Mouse (Mus musculus) ES-E14 (cell line): ENCODE results near the gene Nmnat2.

Source experiments
- CHD2 ChIP-seq: IDR thresholded peaks from 2 replicates; pipeline ENCODE4 v1.6.1; 2014; ENCODE audit warnings: mild to moderate bottlenecking, low read depth, low read length, inconsistent platforms
- HCFC1 ChIP-seq: IDR thresholded peaks from 2 replicates; pipeline ENCODE4 v1.6.1; 2012; ENCODE audit warnings: low read length, inconsistent platforms, borderline replicate concordance; ENCODE audit not compliant: insufficient read depth
- MAFK ChIP-seq: IDR thresholded peaks from 2 replicates; pipeline ENCODE4 v1.6.1; 2014; ENCODE audit warnings: mild to moderate bottlenecking, low read depth, low read length, inconsistent platforms; ENCODE audit not compliant: insufficient read depth
- ZC3H11A ChIP-seq: IDR thresholded peaks from 2 replicates; pipeline ENCODE4 v1.6.1; 2012; ENCODE audit warnings: low read depth, mild to moderate bottlenecking, inconsistent platforms, low read length, borderline replicate concordance
- ZNF384 ChIP-seq: IDR thresholded peaks from 2 replicates; pipeline ENCODE4 v1.6.1; 2012; ENCODE audit warnings: low read depth, low read length, inconsistent platforms

DNA sequence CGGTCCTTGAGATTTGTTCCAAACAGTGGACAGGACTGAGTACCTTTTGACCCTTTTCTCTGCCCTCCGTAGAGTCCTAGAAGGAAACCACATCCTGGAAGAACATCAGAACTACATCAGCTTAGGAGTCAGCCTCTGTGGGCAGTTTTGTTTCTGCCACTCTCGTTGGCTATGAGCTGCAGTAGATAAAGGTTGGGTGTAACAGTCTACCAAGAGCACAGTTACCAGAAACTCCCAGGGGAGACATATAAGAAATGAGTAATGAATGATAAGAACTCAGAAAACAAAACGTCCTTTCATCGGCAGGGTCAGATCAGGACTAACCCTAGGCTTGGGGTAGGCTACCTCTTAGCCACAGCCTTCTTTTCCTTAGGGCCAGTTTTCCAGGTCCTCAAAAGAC, 166.5 kb downstream of the Nmnat2 start:
- TF ChIP-seq HCFC1 (no peak), ZC3H11A (no peak), ZNF384 (no peak), CHD2 (no peak), MAFK (no peak)
